Mouse (Mus musculus) olfactory bulb, adult 2 months (tissue): ENCODE measurements around the gene Mrpl39. TPM values are rescaled to one million over a fixed set of nuclear protein-coding genes. Genes with fewer than 3 reads are reported as not detected.

Experiments used
- H3K27ac ChIP-seq: fragments of 200-500 bp; 2 replicates; pipeline ENCODE4 v1.5.1; 2012; ENCODE audit warnings: low read depth, low read length; ENCODE audit not compliant: insufficient read depth
- H3K4me1 ChIP-seq: fragments of 200-500 bp; 2 replicates; pipeline ENCODE4 v1.6.1; 2012; ENCODE audit warnings: low read length; ENCODE audit not compliant: control insufficient read depth, insufficient read depth
- H3K4me3 ChIP-seq: fragments of 200-500 bp; 2 replicates; pipeline ENCODE4 v1.5.1; 2012; ENCODE audit warnings: mild to moderate bottlenecking, low read depth, low read length, moderate library complexity; ENCODE audit not compliant: insufficient read depth
- CTCF ChIP-seq: fragments of 200-500 bp; IDR thresholded peaks from 2 replicates; pipeline ENCODE4 v1.5.1; 2012; ENCODE audit warnings: low read depth, mild to moderate bottlenecking, low read length, moderate library complexity; ENCODE audit not compliant: insufficient read depth
- POLR2A ChIP-seq: fragments of 200-500 bp; IDR thresholded peaks from 2 replicates; pipeline ENCODE4 v1.6.1; 2012; ENCODE audit warnings: mild to moderate bottlenecking, low read depth, low read length, moderate library complexity; ENCODE audit not compliant: insufficient read depth
- WGBS: fragments of 180-500 bp; shearing (Covaris S2); methylation state at CpG from one replicate; pipeline ENCODE4 v1.1.7; 2018; 5-methylcytosine and 5-hydroxymethylcytosine counted together
- polyA plus RNA-seq: library from polyadenylated mRNA; stranded (reverse); fragments of >200 nt; gene quantifications from 2 replicates; pipeline ENCODE4 v1.2.4, GENCODE M21; 2012; ENCODE audit warnings: low replicate concordance; ENCODE audit not compliant: missing spikeins, insufficient read depth, insufficient read length

The Mrpl39 gene
- polyA plus RNA-seq, 1 experiment: not detected

GRCm38 (mm10) chr16:84703129-84703768 lies 32.3 kb downstream of the Mrpl39 start:
- under 1% methylated on average over 55 of the region's 55 CpGs for WGBS
- TF ChIP-seq CTCF (no peak), POLR2A (no peak)
- Histone ChIP-seq H3K27ac (no peak overlapping the region), H3K4me1 (peaks cover 9% of the 10 kb centered on the region), H3K4me3 (peak overlapping the region; percentile 53)

- Histone ChIP-seq H3K4me3 (peak overlapping the region; percentile 53), H3K27ac (no peak overlapping the region), H3K4me1 (peaks cover 9% of the 10 kb centered on the region)
- TF ChIP-seq POLR2A: no peak
- 19% methylated on average over 39 of the region's 39 CpGs for WGBS
These were observed 33.1 kb downstream of the Mrpl39 start for GRCm38 (mm10) chr16:84702230-84703128.

- H3K4me3 ChIP-seq: no peak overlapping the region
- TF ChIP-seq CTCF (no peak), POLR2A (no peak)
- no peak overlapping the region for H3K27ac ChIP-seq
- peaks cover 9% of the 10 kb centered on the region for H3K4me1 ChIP-seq
- WGBS: 94% methylated on average over 5 of the region's 5 CpGs
These were observed 34.5 kb downstream of the Mrpl39 start for GRCm38 (mm10) chr16:84701041-84701440.

GRCm38 (mm10) chr16:84698708-84699107 lies 36.8 kb downstream of the Mrpl39 start:
- no peak for TF ChIP-seq CTCF
- TF ChIP-seq POLR2A: no peak
- 67% methylated on average over 6 of the region's 6 CpGs for WGBS
- Histone ChIP-seq H3K4me1 (peaks cover 9% of the 10 kb centered on the region), H3K27ac (no peak overlapping the region), H3K4me3 (no peak overlapping the region)

GRCm38 (mm10) chr16:84696178-84696577 lies 39.4 kb downstream of the Mrpl39 start:
- no peak for TF ChIP-seq CTCF
- TF ChIP-seq POLR2A: no peak
- H3K27ac ChIP-seq: no peak overlapping the region
- 90% methylated on average over 11 of the region's 11 CpGs for WGBS
- H3K4me1 ChIP-seq: no peaks in the 10 kb centered on the region
- H3K4me3 ChIP-seq: no peak overlapping the region

- no peak overlapping the region for H3K4me3 ChIP-seq
- no peaks in the 10 kb centered on the region for H3K4me1 ChIP-seq
- 58% methylated on average over 4 of the region's 4 CpGs for WGBS
- no peak for TF ChIP-seq POLR2A
- TF ChIP-seq CTCF: no peak
- no peak overlapping the region for H3K27ac ChIP-seq
These were observed 53.6 kb downstream of the Mrpl39 start for GRCm38 (mm10) chr16:84681991-84682390.

GRCm38 (mm10) chr16:84680760-84681159 lies 54.8 kb downstream of the Mrpl39 start:
- TF ChIP-seq POLR2A (no peak), CTCF (no peak)
- Histone ChIP-seq H3K27ac (no peak overlapping the region), H3K4me1 (no peaks in the 10 kb centered on the region), H3K4me3 (no peak overlapping the region)
- WGBS: 76% methylated on average over 5 of the region's 5 CpGs

GRCm38 (mm10) chr16:84677292-84677691 lies 58.2 kb downstream of the Mrpl39 start:
- TF ChIP-seq CTCF (no peak), POLR2A (no peak)
- H3K4me1 ChIP-seq: no peaks in the 10 kb centered on the region
- 53% methylated on average over 3 of the region's 3 CpGs for WGBS
- no peak overlapping the region for H3K27ac ChIP-seq
- no peak overlapping the region for H3K4me3 ChIP-seq

Other genes starting within 250 kb of the Mrpl39 start
- not detected in 2 replicates for gene A730009L09Rik, start 220.6 kb downstream of the Mrpl39 start, polyA plus RNA-seq
- gene Jam2, start 38.4 kb upstream of the Mrpl39 start, polyA plus RNA-seq: not detected in 2 replicates
- gene Gabpa, start 99.2 kb upstream of the Mrpl39 start, polyA plus RNA-seq: 390 TPM in 1 of 2 replicates, not detected in the other
- gene Atp5j, start 99.9 kb upstream of the Mrpl39 start, polyA plus RNA-seq: not detected in 2 replicates